Mouse (Mus musculus) kidney, adult 9 months (tissue): ENCODE data around the gene Adam17.

Experiments
- DNase-seq: peaks from one replicate; pipeline ENCODE4 v3.0.0; 2022

Gene Adam17

GRCm38 (mm10) chr12:21306721-21307120 lies 66.7 kb downstream of the Adam17 start:
- DNase-seq: no peak

GRCm38 (mm10) chr12:21305741-21306140 lies 67.7 kb downstream of the Adam17 start:
- peak; percentile 72 for DNase-seq

- DNase-seq: peak; percentile 91
Measured at GRCm38 (mm10) chr12:21302361-21302783, 71.1 kb downstream of the Adam17 start.

- peak; percentile 69 for DNase-seq
Measured at GRCm38 (mm10) chr12:21301932-21302331, 71.5 kb downstream of the Adam17 start.

GRCm38 (mm10) chr12:21301324-21301723 lies 72.1 kb downstream of the Adam17 start:
- no peak for DNase-seq

- no peak for DNase-seq
Measured at GRCm38 (mm10) chr12:21298856-21299255, 74.6 kb downstream of the Adam17 start.

GRCm38 (mm10) chr12:21289651-21290050 lies 83.8 kb downstream of the Adam17 start:
- DNase-seq: no peak

- no peak for DNase-seq
Measured at GRCm38 (mm10) chr12:21288716-21289395, 84.6 kb downstream of the Adam17 start.

GRCm38 (mm10) chr12:21286712-21287650 lies 86.5 kb downstream of the Adam17 start:
- no peak for DNase-seq

- peak; percentile 99 for DNase-seq
Measured at GRCm38 (mm10) chr12:21286243-21286622, 87.2 kb downstream of the Adam17 start, which contains the start of gene Itgb1bp1. Gene Itgb1bp1, minus strand, starts transcription at chr12:21286284.

- DNase-seq: no peak
Measured at GRCm38 (mm10) chr12:21285508-21286242, 87.8 kb downstream of the Adam17 start.

GRCm38 (mm10) chr12:21284761-21285441 lies 88.5 kb downstream of the Adam17 start, which contains the start of gene Cpsf3:
Gene Cpsf3, plus strand, starts transcription at chr12:21285391.
- no peak for DNase-seq

GRCm38 (mm10) chr12:21277352-21277864 lies 96.0 kb downstream of the Adam17 start:
- DNase-seq: no peak

- DNase-seq: no peak
Measured at GRCm38 (mm10) chr12:21274446-21274845, 99.0 kb downstream of the Adam17 start.
